Mouse (Mus musculus) heart, postnatal 0 days (tissue): ENCODE measurements around the gene Pdss2.

Experiments used
- CTCF ChIP-seq: IDR thresholded peaks from 2 replicates; pipeline ENCODE4 v1.5.1; 2016; ENCODE audit warnings: antibody characterized with exemption, control low read depth, low read depth
- EP300 ChIP-seq: IDR thresholded peaks from 2 replicates; pipeline ENCODE4 v1.6.1; 2016; ENCODE audit warnings: antibody characterized with exemption, low read depth

- TF ChIP-seq CTCF (no peak), EP300 (no peak)
These were observed 51.8 kb downstream of the Pdss2 start for GRCm38 (mm10) chr10:43273057-43273456.
